Mouse (Mus musculus): Measurements from ENCODE around the gene Olfr1347. TPM values are rescaled to one million over a fixed set of nuclear protein-coding genes. Genes with fewer than 3 reads are reported as not detected.
A peak's percentile ranks its signal among the peaks of the same experiment; 100 is the strongest.

The Olfr1347 gene
- total RNA-seq (2021): not detected
- long read RNA-seq, experiment 1: 0 reads
- long read RNA-seq, experiment 2: 0 reads

DNA sequence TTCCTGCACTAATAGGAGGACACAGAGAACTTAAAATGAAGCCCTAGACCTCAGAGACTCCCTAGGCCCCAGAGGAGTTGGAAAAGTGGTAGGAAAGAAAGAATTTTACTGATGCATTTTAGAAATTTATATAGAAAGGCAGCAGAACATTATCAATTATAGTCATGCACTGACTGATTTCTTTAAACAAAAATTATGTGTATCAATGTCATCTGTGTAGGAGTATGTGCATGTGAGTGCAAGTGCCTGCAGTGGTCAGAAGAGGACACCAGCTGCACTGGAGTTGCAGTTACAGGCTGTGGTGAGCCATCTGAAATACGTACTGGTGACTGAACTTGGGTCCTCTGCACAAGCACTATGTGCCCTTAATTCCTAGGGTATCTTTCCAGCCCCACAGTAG, at the start of gene Olfr1347:
Gene Olfr1347 (minus strand): TSS at position 101 of the 400 bp plus-strand sequence.
- DNase-seq: no peak

DNA sequence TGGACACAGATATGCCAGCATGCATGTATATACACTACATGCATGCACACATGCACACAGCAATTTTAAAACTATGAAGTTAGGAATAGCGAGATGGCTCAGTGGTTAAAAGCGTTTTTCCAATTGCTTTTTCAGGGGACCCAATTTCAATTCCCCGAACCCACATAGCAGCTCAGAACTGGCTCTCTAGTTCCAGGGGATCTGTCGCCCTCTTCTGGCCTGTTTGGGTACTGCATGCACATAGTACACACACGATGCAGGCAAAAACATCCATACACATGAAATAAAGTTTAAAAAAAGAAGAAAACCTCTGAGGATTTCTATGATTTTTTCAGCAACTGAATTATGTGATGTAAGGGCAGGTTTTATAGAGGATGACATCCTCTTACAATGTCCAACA, 26.6 kb upstream of the Olfr1347 start:
- no peak for DNase-seq

DNA sequence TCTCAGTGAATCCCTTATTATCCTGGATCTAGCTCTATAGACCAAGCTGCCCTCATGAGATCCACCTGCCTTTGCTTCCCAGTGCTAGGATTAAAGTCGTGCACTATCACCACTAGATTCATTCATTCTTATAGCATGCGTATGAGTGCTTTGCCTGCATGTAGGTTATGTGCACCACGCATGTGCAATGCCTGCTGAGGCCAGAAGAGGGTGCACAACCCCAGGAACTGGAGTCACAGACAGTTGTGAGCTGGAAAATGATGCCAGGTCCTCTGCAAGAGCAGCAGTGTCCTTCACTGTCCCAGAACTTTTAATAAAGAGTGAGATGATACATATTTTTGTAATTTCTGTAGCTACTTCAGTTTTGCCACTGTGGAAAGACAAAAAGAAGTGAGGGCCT, 25.4 kb upstream of the Olfr1347 start:
- no peak for DNase-seq

- no peak for DNase-seq
Observed at GRCm38 (mm10) chr7:6522850-6523249, 23.3 kb upstream of the Olfr1347 start, which contains the start of gene Olfr1349. Olfr1349 (minus strand) TSS chr7:6522950.

- DNase-seq: no peak
Observed at GRCm38 (mm10) chr7:6521666-6522065, 22.1 kb upstream of the Olfr1347 start.

DNA sequence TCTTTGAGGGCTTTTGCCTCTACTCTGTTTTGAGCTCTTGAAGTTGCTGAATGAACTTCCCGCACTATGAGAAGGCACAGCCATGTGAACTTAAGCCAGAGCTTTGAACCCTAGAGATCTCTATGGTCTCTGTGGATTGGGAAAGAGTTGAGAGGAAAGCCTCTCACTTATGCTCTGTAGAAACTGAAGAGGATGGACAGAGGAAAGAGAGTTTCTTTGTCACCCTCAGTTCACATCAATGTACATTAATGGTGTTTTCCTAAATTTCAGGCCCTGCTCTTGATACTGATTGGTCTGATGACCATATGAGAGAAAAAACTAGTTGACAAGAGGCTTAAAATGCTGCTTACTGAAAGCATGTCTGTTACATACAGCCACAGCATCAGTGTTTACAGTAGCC, 9.1 kb upstream of the Olfr1347 start, which contains the start of gene Olfr1348:
Gene Olfr1348 (minus strand): TSS at position 101 of the 400 bp plus-strand sequence.
- DNase-seq: no peak

DNA sequence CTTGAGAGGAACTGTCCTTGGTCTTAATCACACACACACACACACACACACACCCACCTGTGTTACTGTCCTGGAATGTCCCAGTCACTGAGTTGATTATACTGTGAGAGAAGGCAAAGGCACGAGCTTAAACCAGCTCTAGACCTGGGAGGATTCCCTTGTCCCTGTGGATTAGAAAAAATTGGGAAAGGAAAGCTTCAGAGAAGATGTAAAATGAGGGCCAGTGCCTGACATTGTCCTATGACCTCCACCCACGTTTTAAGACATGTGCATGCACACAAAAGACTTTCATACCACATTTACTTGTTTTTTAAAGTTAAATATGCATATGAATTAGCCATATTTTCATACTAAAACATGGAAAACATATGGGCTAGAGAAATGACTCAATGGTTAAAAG, 12.7 kb downstream of the Olfr1347 start, which contains the start of gene Olfr5:
Gene Olfr5 (minus strand): TSS at position 101 of the 400 bp plus-strand sequence.
- DNase-seq: no peak

GRCm38 (mm10) chr7:6477633-6478032, 21.9 kb downstream of the Olfr1347 start:
- DNase-seq: peak in 1 of 2 experiments; percentile 9

- no peak for DNase-seq
Observed at GRCm38 (mm10) chr7:6466951-6467350, 32.6 kb downstream of the Olfr1347 start, which contains the start of gene Olfr1346. Olfr1346 (plus strand) TSS chr7:6467101.

- DNase-seq: peak in 1 of 2 experiments; percentile 13
Observed at GRCm38 (mm10) chr7:6456399-6456798, 43.2 kb downstream of the Olfr1347 start.

DNA sequence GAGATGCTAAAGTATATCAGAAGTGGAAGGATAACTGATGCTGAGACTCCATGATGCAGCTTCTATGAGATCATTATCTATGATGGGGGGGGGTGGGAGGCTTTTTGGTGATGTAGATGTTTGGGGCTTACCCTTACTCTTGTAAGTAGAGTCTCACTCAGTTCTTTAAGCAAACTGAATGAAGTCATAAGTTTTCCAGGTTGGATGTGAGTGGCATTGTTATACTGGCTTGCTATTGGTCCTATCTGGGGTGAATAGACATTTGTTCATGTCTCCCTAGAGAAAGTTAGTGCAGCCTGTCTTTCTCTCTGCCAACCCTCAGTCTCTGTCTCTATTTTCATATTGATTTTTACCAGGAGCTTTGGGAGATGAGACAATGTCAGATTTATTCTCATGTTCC, 43.7 kb downstream of the Olfr1347 start, which contains the start of gene Olfr1336:
Gene Olfr1336 (plus strand): TSS at position 301 of the 400 bp plus-strand sequence.
- DNase-seq: no peak

GRCm38 (mm10) chr7:6447771-6448170, 51.8 kb downstream of the Olfr1347 start:
- no peak for DNase-seq

DNA sequence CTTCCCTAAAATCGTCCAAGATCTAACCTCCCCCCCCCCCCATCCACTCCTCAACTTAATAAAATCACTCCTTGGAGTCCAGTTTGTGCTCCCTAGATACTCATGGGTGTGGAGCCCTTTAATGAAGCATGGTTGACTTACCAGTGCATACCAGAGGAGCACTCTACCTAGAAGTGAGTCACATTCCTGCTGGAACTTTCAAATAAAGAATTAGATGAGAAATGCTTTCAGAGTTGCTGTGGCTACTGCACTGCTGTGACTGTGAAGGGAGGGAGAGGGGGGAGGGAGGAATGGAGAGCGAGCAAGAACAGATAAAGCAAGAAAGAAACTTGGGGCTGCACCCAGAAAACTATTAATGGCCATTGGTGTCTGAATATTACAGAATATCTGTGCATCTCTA, 58.4 kb downstream of the Olfr1347 start:
- DNase-seq: no peak

DNA sequence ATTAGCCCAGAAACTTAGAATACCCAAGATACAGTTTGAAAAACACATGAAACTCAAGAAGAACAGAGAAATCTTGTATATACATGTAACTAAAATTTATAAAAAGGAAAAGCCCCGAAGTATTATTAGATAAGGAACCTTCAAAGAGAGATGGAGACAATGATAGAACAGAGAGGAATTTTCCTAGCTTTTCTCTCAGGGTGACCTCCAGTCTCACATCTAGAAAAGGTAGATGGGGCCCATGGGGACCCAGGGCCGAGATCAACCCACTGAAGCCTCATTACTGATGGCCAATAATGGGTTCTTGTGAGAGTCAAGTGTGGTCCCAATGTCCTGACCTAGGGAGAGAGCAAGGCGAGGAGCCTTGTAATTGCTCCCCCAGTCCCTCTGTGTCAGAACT, 61.2 kb downstream of the Olfr1347 start, which contains the start of gene Olfr1344:
Gene Olfr1344 (plus strand): TSS at position 301 of the 400 bp plus-strand sequence.
- no peak for DNase-seq

Other genes with a start within 250 kb of the Olfr1347 start
- gene Epp13, start 247.0 kb downstream of the Olfr1347 start, total RNA-seq (2021): not detected
- gene Zfp667, start 213.2 kb downstream of the Olfr1347 start, total RNA-seq (2021): 1 to 10 TPM; 5.9 to 9.8 TPM
- 1 to 10 TPM; 2.1 to 3.2 TPM for gene Zfp583, start 168.5 kb downstream of the Olfr1347 start, total RNA-seq (2021)
- gene Gm3854, start 156.0 kb downstream of the Olfr1347 start, total RNA-seq (2021): under 1 TPM; 0.70 to 0.79 TPM
- gene Zfp78, start 136.5 kb downstream of the Olfr1347 start, total RNA-seq (2021): 1 to 10 TPM; 1.8 to 3.2 TPM
- gene Zfp28, start 116.5 kb downstream of the Olfr1347 start, total RNA-seq (2021): 1 to 10 TPM; 2.2 to 2.8 TPM
- under 1 TPM; 0.13 to 0.66 TPM for gene Smim17, start 101.0 kb downstream of the Olfr1347 start, total RNA-seq (2021)
- gene Gm20715, start 89.5 kb downstream of the Olfr1347 start, total RNA-seq (2021): not detected
- gene Olfr1344, start 61.1 kb downstream of the Olfr1347 start, total RNA-seq (2021): not detected
- not detected for gene Olfr1336, start 43.6 kb downstream of the Olfr1347 start, total RNA-seq (2021)
- gene Olfr1346, start 32.7 kb downstream of the Olfr1347 start, total RNA-seq (2021): not detected
- not detected for gene Olfr5, start 12.8 kb downstream of the Olfr1347 start, total RNA-seq (2021)
- not detected for gene Olfr1348, start 9.0 kb upstream of the Olfr1347 start, total RNA-seq (2021)
- not detected for gene Olfr1349, start 23.2 kb upstream of the Olfr1347 start, total RNA-seq (2021)
- gene Olfr1350, start 65.1 kb upstream of the Olfr1347 start, total RNA-seq (2021): not detected
- gene Zim1, start 196.7 kb upstream of the Olfr1347 start, total RNA-seq (2021): 1 to 10 TPM; 5.4 to 5.6 TPM
- 10 to 100 TPM; 37.8 to 39.2 TPM for gene Peg3, start 230.7 kb upstream of the Olfr1347 start, total RNA-seq (2021)
- 1 to 10 TPM in 1 of 2 experiments, under 1 TPM in 1; 0.99 to 1.3 TPM for gene Usp29, start 230.8 kb upstream of the Olfr1347 start, total RNA-seq (2021)

Measured in adrenal gland, postnatal 36 days (tissue).